Mouse (Mus musculus): ENCODE measurements around the gene Arpc4. TPM values are rescaled to one million over a fixed set of nuclear protein-coding genes. Genes with fewer than 3 reads are reported as not detected.

Arpc4 gene
- 168 TPM for polyA plus RNA-seq (2014; fragmentation: Illumina TruSeq; extraction: RNeasy Lipid Tissue Mini Kit (QIAGEN cat#74804); ENCODE audit: insufficient read depth, low read depth, low replicate concordance)

GRCm38 (mm10) chr6:113377496-113378385 is at the start of gene Arpc4, which contains the start of gene Tada3:
Arpc4 (plus strand) TSS chr6:113378115.
Tada3 (minus strand) TSS chr6:113377883.

GRCm38 (mm10) chr6:113343177-113344092 is 34.5 kb upstream of the Arpc4 start, which contains the start of gene Camk1:
Camk1 (minus strand) TSS chr6:113343984.

GRCm38 (mm10) chr6:113388960-113389359 is 11.0 kb downstream of the Arpc4 start, which contains the start of gene Ttll3:
Ttll3 (plus strand) TSS chr6:113389260.

GRCm38 (mm10) chr6:113419199-113419587 is 41.3 kb downstream of the Arpc4 start, which contains the start of gene Rpusd3:
Rpusd3 (minus strand) TSS chr6:113419340.

GRCm38 (mm10) chr6:113435664-113436205 is 57.8 kb downstream of the Arpc4 start, which contains the start of gene Cidec:
Cidec (minus strand) TSS chr6:113435760.

Other genes starting within 250 kb of the Arpc4 start
- 0.27 TPM for gene Lhfpl4, start 182.7 kb upstream of the Arpc4 start, polyA plus RNA-seq (2014; fragmentation: Illumina TruSeq; extraction: RNeasy Lipid Tissue Mini Kit (QIAGEN cat#74804); ENCODE audit: insufficient read depth, low read depth, low replicate concordance)
- gene Mtmr14, start 140.3 kb upstream of the Arpc4 start, polyA plus RNA-seq (2014; fragmentation: Illumina TruSeq; extraction: RNeasy Lipid Tissue Mini Kit (QIAGEN cat#74804); ENCODE audit: insufficient read depth, low read depth, low replicate concordance) = 19.0 TPM
- gene Cpne9, start 95.8 kb upstream of the Arpc4 start, polyA plus RNA-seq (2014; fragmentation: Illumina TruSeq; extraction: RNeasy Lipid Tissue Mini Kit (QIAGEN cat#74804); ENCODE audit: insufficient read depth, low read depth, low replicate concordance) = not detected
- gene Brpf1, start 71.0 kb upstream of the Arpc4 start, polyA plus RNA-seq (2014; fragmentation: Illumina TruSeq; extraction: RNeasy Lipid Tissue Mini Kit (QIAGEN cat#74804); ENCODE audit: insufficient read depth, low read depth, low replicate concordance) = 9.6 TPM
- 11.0 TPM for gene Ogg1, start 51.1 kb upstream of the Arpc4 start, polyA plus RNA-seq (2014; fragmentation: Illumina TruSeq; extraction: RNeasy Lipid Tissue Mini Kit (QIAGEN cat#74804); ENCODE audit: insufficient read depth, low read depth, low replicate concordance)
- 84.4 TPM for gene Camk1, start 34.1 kb upstream of the Arpc4 start, polyA plus RNA-seq (2014; fragmentation: Illumina TruSeq; extraction: RNeasy Lipid Tissue Mini Kit (QIAGEN cat#74804); ENCODE audit: insufficient read depth, low read depth, low replicate concordance)
- gene Tada3, start 232 bp upstream of the Arpc4 start, polyA plus RNA-seq (2014; fragmentation: Illumina TruSeq; extraction: RNeasy Lipid Tissue Mini Kit (QIAGEN cat#74804); ENCODE audit: insufficient read depth, low read depth, low replicate concordance) = 24.5 TPM
- 6.7 TPM for gene Ttll3, start 11.1 kb downstream of the Arpc4 start, polyA plus RNA-seq (2014; fragmentation: Illumina TruSeq; extraction: RNeasy Lipid Tissue Mini Kit (QIAGEN cat#74804); ENCODE audit: insufficient read depth, low read depth, low replicate concordance)
- gene Rpusd3, start 41.2 kb downstream of the Arpc4 start, polyA plus RNA-seq (2014; fragmentation: Illumina TruSeq; extraction: RNeasy Lipid Tissue Mini Kit (QIAGEN cat#74804); ENCODE audit: insufficient read depth, low read depth, low replicate concordance) = 9.6 TPM
- gene Cidec, start 57.6 kb downstream of the Arpc4 start, polyA plus RNA-seq (2014; fragmentation: Illumina TruSeq; extraction: RNeasy Lipid Tissue Mini Kit (QIAGEN cat#74804); ENCODE audit: insufficient read depth, low read depth, low replicate concordance) = 63.1 TPM
- 38.2 TPM for gene Jagn1, start 64.5 kb downstream of the Arpc4 start, polyA plus RNA-seq (2014; fragmentation: Illumina TruSeq; extraction: RNeasy Lipid Tissue Mini Kit (QIAGEN cat#74804); ENCODE audit: insufficient read depth, low read depth, low replicate concordance)
- gene Il17re, start 80.4 kb downstream of the Arpc4 start, polyA plus RNA-seq (2014; fragmentation: Illumina TruSeq; extraction: RNeasy Lipid Tissue Mini Kit (QIAGEN cat#74804); ENCODE audit: insufficient read depth, low read depth, low replicate concordance) = 8.9 TPM
- gene Il17rc, start 93.3 kb downstream of the Arpc4 start, polyA plus RNA-seq (2014; fragmentation: Illumina TruSeq; extraction: RNeasy Lipid Tissue Mini Kit (QIAGEN cat#74804); ENCODE audit: insufficient read depth, low read depth, low replicate concordance) = 27.3 TPM
- 27.6 TPM for gene Creld1, start 105.2 kb downstream of the Arpc4 start, polyA plus RNA-seq (2014; fragmentation: Illumina TruSeq; extraction: RNeasy Lipid Tissue Mini Kit (QIAGEN cat#74804); ENCODE audit: insufficient read depth, low read depth, low replicate concordance)
- gene Prrt3, start 123.8 kb downstream of the Arpc4 start, polyA plus RNA-seq (2014; fragmentation: Illumina TruSeq; extraction: RNeasy Lipid Tissue Mini Kit (QIAGEN cat#74804); ENCODE audit: insufficient read depth, low read depth, low replicate concordance) = not detected
- 62.9 TPM for gene Emc3, start 153.5 kb downstream of the Arpc4 start, polyA plus RNA-seq (2014; fragmentation: Illumina TruSeq; extraction: RNeasy Lipid Tissue Mini Kit (QIAGEN cat#74804); ENCODE audit: insufficient read depth, low read depth, low replicate concordance)
- 0.34 TPM for gene Fancd2, start 153.6 kb downstream of the Arpc4 start, polyA plus RNA-seq (2014; fragmentation: Illumina TruSeq; extraction: RNeasy Lipid Tissue Mini Kit (QIAGEN cat#74804); ENCODE audit: insufficient read depth, low read depth, low replicate concordance)
- gene Fancd2os, start 222.6 kb downstream of the Arpc4 start, polyA plus RNA-seq (2014; fragmentation: Illumina TruSeq; extraction: RNeasy Lipid Tissue Mini Kit (QIAGEN cat#74804); ENCODE audit: insufficient read depth, low read depth, low replicate concordance) = not detected
- gene Brk1, start 226.7 kb downstream of the Arpc4 start, polyA plus RNA-seq (2014; fragmentation: Illumina TruSeq; extraction: RNeasy Lipid Tissue Mini Kit (QIAGEN cat#74804); ENCODE audit: insufficient read depth, low read depth, low replicate concordance) = 208 TPM
- gene Vhl, start 245.8 kb downstream of the Arpc4 start, polyA plus RNA-seq (2014; fragmentation: Illumina TruSeq; extraction: RNeasy Lipid Tissue Mini Kit (QIAGEN cat#74804); ENCODE audit: insufficient read depth, low read depth, low replicate concordance) = 16.4 TPM

Measured in lung, adult 10 weeks (tissue).